Mouse (Mus musculus) urinary bladder, postnatal 4 days (tissue): ENCODE measurements around the gene Tceanc2.

ENCODE experiments used
- DNase-seq, 2 experiments: peaks; one replicate each; pipeline ENCODE4 v3.0.0; 2021 to 2022; ENCODE audit warnings: low spot score in 2 of 2

The Tceanc2 gene

GRCm38 (mm10) chr4:107084343-107084742 lies 94.6 kb downstream of the Tceanc2 start:
- no peak for DNase-seq
